Mouse (Mus musculus): ENCODE results near the gene Rab36. TPM values are rescaled to one million over a fixed set of nuclear protein-coding genes. Genes with fewer than 3 reads are reported as not detected.
"Not testable (repeated sequence)": the region's sequence is repeated elsewhere in the genome, so short reads cannot be mapped to it uniquely, and the experiment has no call there.

Gene Rab36
- polyA plus RNA-seq, 1 experiment, result 40.9 TPM

GRCm38 (mm10) chr10:75032395-75032794, 4.5 kb upstream of the Rab36 start, which contains the start of gene Rsph14:
Rsph14 (minus strand) TSS chr10:75032586.
- Histone ChIP-seq H3K4me3 (ENCODE audit: insufficient read depth, low read length) (peak within 1 kb of the TSS; percentile 24; the same call in 1 of the 2 replicates), H3K4me1 (ENCODE audit: control insufficient read depth, insufficient read depth, low read length) (peaks cover 3% of the 10 kb centered on the region), H3K27ac (ENCODE audit: insufficient read depth, low read length) (no peak within 1 kb of the TSS)
- no peak for TF ChIP-seq CTCF (IDR thresholded peaks at IDR 0.05; ENCODE audit: extremely low read depth, insufficient read depth, low read length)
- TF ChIP-seq POLR2A (IDR thresholded peaks at IDR 0.05; ENCODE audit: extremely low read depth, insufficient read depth, low read length), result no peak

- H3K4me1 ChIP-seq (ENCODE audit: control insufficient read depth, insufficient read depth, low read length); H3K27ac ChIP-seq (ENCODE audit: insufficient read depth, low read length); H3K4me3 ChIP-seq (ENCODE audit: insufficient read depth, low read length): not testable (repeated sequence)
These were observed 5.2 kb downstream of the Rab36 start for GRCm38 (mm10) chr10:75042060-75042459.

GRCm38 (mm10) chr10:75044459-75044858, 7.6 kb downstream of the Rab36 start:
- Histone ChIP-seq H3K4me3 (ENCODE audit: insufficient read depth, low read length) (no peak overlapping the region), H3K4me1 (ENCODE audit: control insufficient read depth, insufficient read depth, low read length) (no peaks in the 10 kb centered on the region), H3K27ac (ENCODE audit: insufficient read depth, low read length) (no peak overlapping the region)
- TF ChIP-seq POLR2A (IDR thresholded peaks at IDR 0.05; ENCODE audit: extremely low read depth, insufficient read depth, low read length) (no peak), CTCF (IDR thresholded peaks at IDR 0.05; ENCODE audit: extremely low read depth, insufficient read depth, low read length) (no peak)

DNA sequence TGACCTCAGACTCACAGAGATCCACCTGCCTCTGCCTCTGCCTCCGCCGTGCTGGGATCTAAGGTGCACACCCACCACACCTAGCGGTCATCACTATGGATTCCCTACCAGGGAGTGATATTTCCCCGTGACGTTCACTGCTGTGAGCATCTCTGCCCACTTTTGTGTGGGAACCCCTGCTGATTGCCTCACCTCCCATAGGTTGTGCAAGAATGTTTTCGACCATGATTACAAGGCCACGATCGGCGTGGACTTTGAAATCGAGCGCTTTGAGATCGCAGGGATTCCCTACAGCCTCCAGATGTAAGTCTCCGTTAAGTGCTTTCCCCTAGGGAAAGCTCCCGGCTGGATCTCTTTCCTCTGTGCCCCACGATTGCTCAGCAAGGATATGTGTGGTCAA, 9.0 kb downstream of the Rab36 start:
- Histone ChIP-seq H3K4me1 (ENCODE audit: control insufficient read depth, insufficient read depth, low read length) (no peaks in the 10 kb centered on the region), H3K4me3 (ENCODE audit: insufficient read depth, low read length) (no peak overlapping the region), H3K27ac (ENCODE audit: insufficient read depth, low read length) (no peak overlapping the region)
- TF ChIP-seq CTCF (IDR thresholded peaks at IDR 0.05; ENCODE audit: extremely low read depth, insufficient read depth, low read length) (no peak), POLR2A (IDR thresholded peaks at IDR 0.05; ENCODE audit: extremely low read depth, insufficient read depth, low read length) (no peak)

GRCm38 (mm10) chr10:75048711-75049110, 11.9 kb downstream of the Rab36 start:
- no peak overlapping the region for H3K4me3 ChIP-seq (ENCODE audit: insufficient read depth, low read length)
- no peak overlapping the region for H3K27ac ChIP-seq (ENCODE audit: insufficient read depth, low read length)
- peaks cover 1% of the 10 kb centered on the region; the same call in 1 of the 2 replicates for H3K4me1 ChIP-seq (ENCODE audit: control insufficient read depth, insufficient read depth, low read length)
- no peak for TF ChIP-seq POLR2A (IDR thresholded peaks at IDR 0.05; ENCODE audit: extremely low read depth, insufficient read depth, low read length)

DNA sequence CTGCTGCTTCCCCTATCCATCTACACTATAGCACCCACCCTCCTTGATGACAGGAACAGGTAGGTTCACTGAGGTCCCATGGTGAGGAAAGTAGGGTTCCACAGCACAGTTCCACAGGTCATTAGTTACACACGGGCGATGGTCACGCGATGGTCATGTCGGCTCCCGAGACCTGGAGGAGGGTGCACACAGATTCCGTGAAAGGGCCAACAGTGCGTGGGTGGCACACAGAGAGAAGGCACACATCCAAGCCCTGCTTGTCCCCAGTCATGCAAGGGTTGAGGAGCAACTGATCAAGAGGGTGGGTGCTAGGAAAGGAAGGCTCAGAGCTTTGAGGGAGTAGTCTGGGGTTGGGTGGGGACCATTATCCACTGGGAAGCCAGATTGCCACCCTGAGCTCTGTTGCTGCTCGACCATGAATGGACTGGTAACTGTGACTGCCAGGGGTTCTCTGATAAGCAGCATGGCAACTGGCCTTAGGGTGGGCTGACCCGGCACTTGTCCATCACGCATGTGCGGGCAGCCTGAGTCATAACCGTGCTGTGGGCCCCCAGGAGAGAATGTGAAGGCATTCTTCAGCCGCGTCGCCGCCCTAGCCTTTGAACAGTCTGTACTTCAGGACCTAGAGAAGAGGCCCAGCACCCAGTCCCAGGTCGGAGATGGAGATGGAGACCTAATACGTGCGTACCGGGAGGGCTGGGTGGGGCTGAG, 14.7 kb downstream of the Rab36 start:
- Histone ChIP-seq H3K4me1 (ENCODE audit: control insufficient read depth, insufficient read depth, low read length) (peaks cover 3% of the 10 kb centered on the region), H3K4me3 (ENCODE audit: insufficient read depth, low read length) (no peak overlapping the region), H3K27ac (ENCODE audit: insufficient read depth, low read length) (no peak overlapping the region)
- TF ChIP-seq CTCF (IDR thresholded peaks at IDR 0.05; ENCODE audit: extremely low read depth, insufficient read depth, low read length) (no peak), POLR2A (IDR thresholded peaks at IDR 0.05; ENCODE audit: extremely low read depth, insufficient read depth, low read length) (no peak)

DNA sequence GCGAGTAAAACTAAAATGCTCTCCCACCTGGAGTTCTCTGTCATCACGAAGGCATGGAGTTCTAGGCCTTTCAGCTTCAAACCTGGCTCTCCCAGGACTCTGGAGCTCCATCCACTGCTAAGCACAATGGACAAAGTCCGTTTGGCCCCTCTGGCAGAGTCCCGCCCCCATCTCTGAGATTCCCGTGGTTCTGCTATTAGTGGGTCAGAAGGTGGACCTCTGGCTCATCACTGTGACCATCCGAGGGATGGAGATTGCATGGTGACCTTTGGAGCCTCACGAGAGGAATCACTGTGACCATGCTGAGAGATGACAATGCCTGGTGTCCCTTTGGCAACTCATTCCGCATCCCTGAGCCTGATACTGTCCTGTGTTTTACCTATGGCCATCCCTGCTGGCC, 16.0 kb downstream of the Rab36 start:
- 0 out of 2 replicates have a peak, but pooled peaks have one; percentile 3 for TF ChIP-seq POLR2A (IDR thresholded peaks at IDR 0.05; ENCODE audit: extremely low read depth, insufficient read depth, low read length)
- no peak for TF ChIP-seq CTCF (IDR thresholded peaks at IDR 0.05; ENCODE audit: extremely low read depth, insufficient read depth, low read length)
- H3K4me3 ChIP-seq (ENCODE audit: insufficient read depth, low read length), result no peak overlapping the region
- H3K4me1 ChIP-seq (ENCODE audit: control insufficient read depth, insufficient read depth, low read length), result peaks cover 3% of the 10 kb centered on the region
- no peak overlapping the region for H3K27ac ChIP-seq (ENCODE audit: insufficient read depth, low read length)

DNA sequence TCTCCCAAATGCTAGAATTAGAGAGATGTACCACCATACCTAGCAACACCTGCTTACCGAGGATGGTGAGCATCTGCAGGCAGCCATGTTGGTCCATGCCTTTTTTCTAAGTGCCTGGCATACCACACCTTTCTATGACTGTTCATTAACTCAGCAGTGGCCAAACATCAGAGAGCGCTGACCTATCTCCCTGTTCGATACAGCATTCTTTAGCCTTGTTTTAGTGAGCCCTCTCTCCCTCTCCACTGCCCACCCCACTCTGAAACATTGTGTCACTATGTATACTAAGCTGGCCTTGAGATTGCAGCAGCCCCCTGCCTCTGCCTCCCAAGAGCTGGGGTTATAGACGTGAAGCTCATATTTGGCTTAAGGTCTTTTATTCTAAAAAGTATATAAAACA, 16.8 kb downstream of the Rab36 start:
- H3K4me1 ChIP-seq (ENCODE audit: control insufficient read depth, insufficient read depth, low read length), result peaks cover 3% of the 10 kb centered on the region
- TF ChIP-seq POLR2A (IDR thresholded peaks at IDR 0.05; ENCODE audit: extremely low read depth, insufficient read depth, low read length) (no peak), CTCF (IDR thresholded peaks at IDR 0.05; ENCODE audit: extremely low read depth, insufficient read depth, low read length) (no peak)
- H3K27ac ChIP-seq (ENCODE audit: insufficient read depth, low read length), result no peak overlapping the region
- no peak overlapping the region for H3K4me3 ChIP-seq (ENCODE audit: insufficient read depth, low read length)

DNA sequence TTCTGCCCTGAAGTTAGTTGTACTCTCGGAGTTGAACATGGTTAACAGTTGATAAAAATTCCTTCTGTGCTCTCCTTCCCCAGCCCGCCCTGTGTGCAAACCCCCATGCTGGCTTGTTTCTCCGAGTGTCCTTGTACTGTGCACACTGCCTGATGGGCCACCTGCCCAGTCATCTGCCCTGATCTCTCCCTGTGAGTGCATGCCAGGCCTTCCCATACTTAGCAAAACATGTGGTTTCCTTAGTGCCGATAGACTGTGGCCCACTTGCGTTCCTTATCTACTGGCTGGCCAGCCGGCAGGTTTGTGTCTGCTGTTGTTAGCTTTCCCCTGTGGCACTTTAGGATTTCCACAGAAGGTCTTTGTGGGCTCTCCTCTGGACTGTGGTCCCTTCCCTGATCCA, 17.3 kb downstream of the Rab36 start:
- no peak for TF ChIP-seq CTCF (IDR thresholded peaks at IDR 0.05; ENCODE audit: extremely low read depth, insufficient read depth, low read length)
- TF ChIP-seq POLR2A (IDR thresholded peaks at IDR 0.05; ENCODE audit: extremely low read depth, insufficient read depth, low read length), result 0 out of 2 replicates have a peak, but pooled peaks have one; percentile 24
- Histone ChIP-seq H3K4me3 (ENCODE audit: insufficient read depth, low read length) (no peak overlapping the region), H3K4me1 (ENCODE audit: control insufficient read depth, insufficient read depth, low read length) (peaks cover 3% of the 10 kb centered on the region), H3K27ac (ENCODE audit: insufficient read depth, low read length) (no peak overlapping the region)

- H3K4me3 ChIP-seq (ENCODE audit: insufficient read depth, low read length), result no peak overlapping the region
- H3K27ac ChIP-seq (ENCODE audit: insufficient read depth, low read length), result no peak overlapping the region
- TF ChIP-seq CTCF (IDR thresholded peaks at IDR 0.05; ENCODE audit: extremely low read depth, insufficient read depth, low read length) (no peak), POLR2A (IDR thresholded peaks at IDR 0.05; ENCODE audit: extremely low read depth, insufficient read depth, low read length) (no peak)
- peaks cover 3% of the 10 kb centered on the region for H3K4me1 ChIP-seq (ENCODE audit: control insufficient read depth, insufficient read depth, low read length)
These were observed 18.8 kb downstream of the Rab36 start for GRCm38 (mm10) chr10:75055672-75056071.

Data from cortical plate, adult 2 months (tissue).